Mouse (Mus musculus) spleen, adult 2 months (tissue): ENCODE results near the gene Mga.

Source experiments
- CTCF ChIP-seq: fragments of 200-500 bp; IDR thresholded peaks from 2 replicates; pipeline ENCODE4 v1.5.1; 2011; ENCODE audit warnings: mild to moderate bottlenecking, inconsistent platforms; ENCODE audit not compliant: insufficient read depth, insufficient read length, insufficient replicate concordance; ENCODE audit errors: extremely low read depth
- POLR2A ChIP-seq: fragments of 200-500 bp; IDR thresholded peaks from 2 replicates; pipeline ENCODE4 v1.6.1; 2011; ENCODE audit warnings: low read depth, low read length, inconsistent platforms

- TF ChIP-seq POLR2A (no peak), CTCF (no peak)
These were observed 90.4 kb downstream of the Mga start for GRCm38 (mm10) chr2:119987441-119987840.
